Mouse (Mus musculus): ENCODE measurements around the gene Mfsd6. TPM values are rescaled to one million over a fixed set of nuclear protein-coding genes. Genes with fewer than 3 reads are reported as not detected.
A peak's percentile ranks its signal among the peaks of the same experiment; 100 is the strongest.

The Mfsd6 gene
- total and polyA plus RNA-seq, 2 experiments = 3.7 to 5.1 TPM

DNA sequence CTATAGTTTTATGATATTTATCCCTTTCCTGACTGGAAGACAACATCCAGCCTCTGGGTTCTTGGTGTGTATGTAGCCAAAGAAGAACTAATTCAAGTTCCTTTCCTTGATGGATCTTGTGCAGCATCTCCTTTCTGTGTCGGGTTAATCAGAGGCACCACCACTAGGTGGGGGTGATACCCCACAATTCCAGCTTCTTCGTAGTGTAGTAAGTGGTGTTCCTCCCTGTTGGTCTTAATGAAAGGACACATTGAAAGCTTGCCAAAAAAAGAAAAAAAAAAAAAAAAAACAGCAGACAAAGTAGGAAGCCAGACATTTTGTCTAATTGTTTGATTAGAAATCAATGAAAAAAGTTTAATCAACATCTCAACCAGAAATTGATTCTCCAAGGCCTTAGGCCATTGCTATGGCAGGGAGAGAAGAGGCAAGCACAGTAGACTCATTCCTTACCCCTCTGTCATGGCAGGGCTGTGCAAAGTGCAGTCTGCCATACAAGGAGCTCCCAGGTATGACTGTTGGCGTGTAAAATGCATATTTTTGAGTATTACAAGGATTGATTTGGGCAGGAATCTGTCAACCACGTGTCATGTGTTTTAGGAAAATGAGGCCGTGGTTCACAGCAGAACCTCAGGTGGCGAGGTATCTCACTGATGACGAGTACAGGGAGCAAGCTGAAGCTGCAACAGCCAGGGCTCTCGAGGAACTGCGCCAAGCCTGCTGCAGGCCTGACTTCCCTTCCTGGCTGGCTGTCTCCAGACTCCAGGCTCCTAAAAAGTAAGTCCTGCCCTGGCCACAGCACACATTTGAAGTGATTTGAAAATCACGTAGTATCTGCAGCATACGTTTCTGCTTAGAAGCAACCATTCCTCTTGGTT is 78.9 kb downstream of the Mfsd6 start:
- Histone ChIP-seq H3K27ac (replicated peaks; ENCODE audit: insufficient read depth, low read depth, low read length) (no peak overlapping the region), H3K4me1 (ENCODE audit: control insufficient read depth, insufficient read depth, low read length) (no peaks in the 10 kb centered on the region), H3K9ac (ENCODE audit: low read depth, low read length) (no peak overlapping the region), H3K36me3 (ENCODE audit: control insufficient read depth, insufficient read depth, low read length) (no peaks in the 10 kb centered on the region), H3K79me2 (ENCODE audit: control insufficient read depth, insufficient read depth, low read length) (no peaks in the 10 kb centered on the region), H3K4me3 (ENCODE audit: insufficient read depth, low read depth, low read length) (no peak overlapping the region), H3K27me3 (ENCODE audit: control insufficient read depth, insufficient read depth, low read length) (no peaks in the 10 kb centered on the region)
- TF ChIP-seq CTCF (IDR thresholded peaks at IDR 0.05; ENCODE audit: low read depth, low read length) (peak; percentile 53), POLR2A (IDR thresholded peaks at IDR 0.05; ENCODE audit: extremely low read depth, insufficient read depth, low read length) (no peak)
- 80% methylated on average over 11 of the region's 11 CpGs for WGBS
- DNase-seq (ENCODE audit: extremely low read depth, low read depth, low spot score) = peak; percentile 64

DNA sequence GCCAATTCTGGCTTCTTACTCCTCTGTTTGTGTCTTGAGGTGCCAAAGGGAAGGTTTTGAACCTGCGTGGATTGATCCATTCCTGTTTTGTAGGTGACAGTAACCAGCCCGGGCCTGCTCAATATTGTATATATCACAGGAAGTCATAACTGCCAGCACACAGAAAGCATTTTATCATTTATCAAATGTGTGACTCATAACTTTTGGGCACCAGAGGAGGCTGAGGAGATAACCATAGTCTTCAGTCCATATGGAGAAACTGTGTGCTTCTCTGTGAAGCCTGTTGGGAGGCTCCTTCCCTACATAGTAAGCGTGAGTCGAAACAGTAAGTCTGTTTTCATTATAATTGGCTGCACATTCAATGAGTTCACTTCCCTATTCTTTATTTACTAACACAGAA is 86.5 kb downstream of the Mfsd6 start:
- WGBS = 88% methylated on average over 4 of the region's 4 CpGs
- Histone ChIP-seq H3K27ac (replicated peaks; ENCODE audit: insufficient read depth, low read depth, low read length) (no peak overlapping the region), H3K9ac (ENCODE audit: low read depth, low read length) (no peak overlapping the region), H3K4me3 (ENCODE audit: insufficient read depth, low read depth, low read length) (no peak overlapping the region), H3K4me1 (ENCODE audit: control insufficient read depth, insufficient read depth, low read length) (no peaks in the 10 kb centered on the region), H3K79me2 (ENCODE audit: control insufficient read depth, insufficient read depth, low read length) (no peaks in the 10 kb centered on the region), H3K27me3 (ENCODE audit: control insufficient read depth, insufficient read depth, low read length) (no peaks in the 10 kb centered on the region), H3K36me3 (ENCODE audit: control insufficient read depth, insufficient read depth, low read length) (no peaks in the 10 kb centered on the region)
- no peak for TF ChIP-seq POLR2A (IDR thresholded peaks at IDR 0.05; ENCODE audit: extremely low read depth, insufficient read depth, low read length)
- TF ChIP-seq CTCF (IDR thresholded peaks at IDR 0.05; ENCODE audit: low read depth, low read length) = no peak
- DNase-seq (ENCODE audit: extremely low read depth, low read depth, low spot score) = no peak

GRCm38 (mm10) chr1:52640266-52640665 is 87.0 kb downstream of the Mfsd6 start:
- Histone ChIP-seq H3K4me1 (ENCODE audit: control insufficient read depth, insufficient read depth, low read length) (no peaks in the 10 kb centered on the region), H3K4me3 (ENCODE audit: insufficient read depth, low read depth, low read length) (no peak overlapping the region), H3K27ac (replicated peaks; ENCODE audit: insufficient read depth, low read depth, low read length) (no peak overlapping the region), H3K27me3 (ENCODE audit: control insufficient read depth, insufficient read depth, low read length) (no peaks in the 10 kb centered on the region), H3K79me2 (ENCODE audit: control insufficient read depth, insufficient read depth, low read length) (no peaks in the 10 kb centered on the region), H3K36me3 (ENCODE audit: control insufficient read depth, insufficient read depth, low read length) (no peaks in the 10 kb centered on the region), H3K9ac (ENCODE audit: low read depth, low read length) (no peak overlapping the region)
- 76% methylated on average over 6 of the region's 6 CpGs for WGBS
- TF ChIP-seq POLR2A (IDR thresholded peaks at IDR 0.05; ENCODE audit: extremely low read depth, insufficient read depth, low read length) (no peak), CTCF (IDR thresholded peaks at IDR 0.05; ENCODE audit: low read depth, low read length) (no peak)
- DNase-seq (ENCODE audit: extremely low read depth, low read depth, low spot score) = no peak

GRCm38 (mm10) chr1:52639090-52639489 is 88.2 kb downstream of the Mfsd6 start:
- no peak for DNase-seq (ENCODE audit: extremely low read depth, low read depth, low spot score)

DNA sequence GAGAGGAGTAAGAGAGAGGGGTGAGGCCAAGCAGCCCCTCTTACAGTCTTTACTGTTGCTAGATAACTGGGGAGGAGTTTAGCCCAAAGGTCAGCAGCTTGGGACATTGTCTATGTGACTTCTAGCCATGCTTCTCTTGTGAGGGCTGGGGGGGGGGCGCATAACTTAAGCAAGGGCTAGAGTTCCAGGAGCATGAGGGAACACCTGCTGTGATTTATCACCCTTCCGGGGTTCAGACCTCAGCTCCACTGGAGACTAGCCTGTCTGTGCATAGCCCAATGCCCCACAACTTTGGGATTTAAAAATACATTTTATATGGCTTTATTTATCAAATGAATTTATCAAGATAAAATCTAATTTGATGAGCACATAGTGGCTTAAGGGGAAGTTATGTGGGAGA is 89.2 kb downstream of the Mfsd6 start:
- H3K4me3 ChIP-seq (ENCODE audit: insufficient read depth, low read depth, low read length) = no peak overlapping the region
- DNase-seq (ENCODE audit: extremely low read depth, low read depth, low spot score) = no peak
- H3K79me2 ChIP-seq (ENCODE audit: control insufficient read depth, insufficient read depth, low read length) = no peaks in the 10 kb centered on the region
- H3K9ac ChIP-seq (ENCODE audit: low read depth, low read length) = no peak overlapping the region
- H3K4me1 ChIP-seq (ENCODE audit: control insufficient read depth, insufficient read depth, low read length) = no peaks in the 10 kb centered on the region
- TF ChIP-seq POLR2A (IDR thresholded peaks at IDR 0.05; ENCODE audit: extremely low read depth, insufficient read depth, low read length) (no peak), CTCF (IDR thresholded peaks at IDR 0.05; ENCODE audit: low read depth, low read length) (no peak)
- WGBS = 93% methylated on average over 2 of the region's 2 CpGs
- H3K27ac ChIP-seq (replicated peaks; ENCODE audit: insufficient read depth, low read depth, low read length) = no peak overlapping the region
- H3K36me3 ChIP-seq (ENCODE audit: control insufficient read depth, insufficient read depth, low read length) = no peaks in the 10 kb centered on the region
- H3K27me3 ChIP-seq (ENCODE audit: control insufficient read depth, insufficient read depth, low read length) = no peaks in the 10 kb centered on the region

More at GRCm38 (mm10) chr1:52639090-52639489, 88.2 kb downstream of the Mfsd6 start:
- Histone ChIP-seq H3K4me1 (ENCODE audit: control insufficient read depth, insufficient read depth, low read length) (no peaks in the 10 kb centered on the region), H3K4me3 (ENCODE audit: insufficient read depth, low read depth, low read length) (no peak overlapping the region), H3K27ac (replicated peaks; ENCODE audit: insufficient read depth, low read depth, low read length) (no peak overlapping the region), H3K79me2 (ENCODE audit: control insufficient read depth, insufficient read depth, low read length) (no peaks in the 10 kb centered on the region), H3K9ac (ENCODE audit: low read depth, low read length) (no peak overlapping the region), H3K27me3 (ENCODE audit: control insufficient read depth, insufficient read depth, low read length) (no peaks in the 10 kb centered on the region), H3K36me3 (ENCODE audit: control insufficient read depth, insufficient read depth, low read length) (no peaks in the 10 kb centered on the region)
- 95% methylated on average over 7 of the region's 7 CpGs for WGBS
- no peak for TF ChIP-seq POLR2A (IDR thresholded peaks at IDR 0.05; ENCODE audit: extremely low read depth, insufficient read depth, low read length)
- TF ChIP-seq CTCF (IDR thresholded peaks at IDR 0.05; ENCODE audit: low read depth, low read length) = no peak

- Histone ChIP-seq H3K4me3 (ENCODE audit: insufficient read depth, low read depth, low read length) (no peak overlapping the region), H3K27ac (replicated peaks; ENCODE audit: insufficient read depth, low read depth, low read length) (no peak overlapping the region), H3K79me2 (ENCODE audit: control insufficient read depth, insufficient read depth, low read length) (no peaks in the 10 kb centered on the region), H3K9ac (ENCODE audit: low read depth, low read length) (no peak overlapping the region), H3K4me1 (ENCODE audit: control insufficient read depth, insufficient read depth, low read length) (no peaks in the 10 kb centered on the region), H3K36me3 (ENCODE audit: control insufficient read depth, insufficient read depth, low read length) (no peaks in the 10 kb centered on the region), H3K27me3 (ENCODE audit: control insufficient read depth, insufficient read depth, low read length) (no peaks in the 10 kb centered on the region)
- 97% methylated on average over 3 of the region's 3 CpGs for WGBS
- TF ChIP-seq POLR2A (IDR thresholded peaks at IDR 0.05; ENCODE audit: extremely low read depth, insufficient read depth, low read length) = no peak
- no peak for TF ChIP-seq CTCF (IDR thresholded peaks at IDR 0.05; ENCODE audit: low read depth, low read length)
- no peak for DNase-seq (ENCODE audit: extremely low read depth, low read depth, low spot score)
These were observed 91.3 kb downstream of the Mfsd6 start for GRCm38 (mm10) chr1:52635932-52636331.

Measured in liver, adult 2 months (tissue).